Mouse (Mus musculus) stomach, embryonic 15.5 days (tissue): ENCODE results near the gene Tmem44. TPM values are rescaled to one million over a fixed set of nuclear protein-coding genes. Genes with fewer than 3 reads are reported as not detected.

ENCODE experiments used
- ATAC-seq: fragments of 200-750 bp; cut with Nextera tagmentation; 2 replicates; pipeline ENCODE4 v1.8.0; 2017; ENCODE audit warnings: low read depth, moderate number of reproducible peaks, moderate TSS enrichment; ENCODE audit not compliant: insufficient read depth, low FRiP score
- H3K27ac ChIP-seq: fragments of 300-500 bp; sonication (generic); 2 replicates; pipeline ENCODE4 v1.5.1; 2015; ENCODE audit warnings: mild to moderate bottlenecking, inconsistent platforms
- H3K27me3 ChIP-seq: fragments of 300-500 bp; sonication (generic); replicated peaks from 2 replicates; pipeline ENCODE4 v1.6.1; 2015; ENCODE audit warnings: inconsistent platforms
- H3K36me3 ChIP-seq: fragments of 300-500 bp; sonication (generic); 2 replicates; pipeline ENCODE4 v1.6.1; 2015; ENCODE audit warnings: inconsistent platforms
- H3K4me1 ChIP-seq: fragments of 300-500 bp; sonication (generic); 2 replicates; pipeline ENCODE4 v1.6.1; 2015; ENCODE audit warnings: inconsistent platforms
- H3K4me2 ChIP-seq: fragments of 300-500 bp; sonication (generic); 2 replicates; pipeline ENCODE4 v1.6.1; 2015; ENCODE audit warnings: mild to moderate bottlenecking, inconsistent platforms
- H3K4me3 ChIP-seq: fragments of 300-500 bp; sonication (generic); replicated peaks from 2 replicates; pipeline ENCODE4 v1.5.1; 2015; ENCODE audit warnings: inconsistent platforms
- H3K9ac ChIP-seq: fragments of 300-500 bp; sonication (generic); 2 replicates; pipeline ENCODE4 v1.6.1; 2015; ENCODE audit warnings: inconsistent platforms
- H3K9me3 ChIP-seq: fragments of 300-500 bp; sonication (generic); 2 replicates; pipeline ENCODE4 v1.6.1; 2016; ENCODE audit warnings: inconsistent platforms
- WGBS: fragments of 180-500 bp; shearing (Covaris S2); methylation state at CpG from one replicate; pipeline ENCODE4 v1.1.7; 2015; 5-methylcytosine and 5-hydroxymethylcytosine counted together
- polyA plus RNA-seq: library from polyadenylated mRNA; unstranded; fragments of >200 nt; fragmentation: Nextera tagmentation; extraction: Ambion mirVana; gene quantifications from 2 replicates; pipeline ENCODE4 v1.2.1, GENCODE M21; 2015

Gene Tmem44
- 11.7 and 13.6 TPM in 2 replicates for polyA plus RNA-seq

DNA sequence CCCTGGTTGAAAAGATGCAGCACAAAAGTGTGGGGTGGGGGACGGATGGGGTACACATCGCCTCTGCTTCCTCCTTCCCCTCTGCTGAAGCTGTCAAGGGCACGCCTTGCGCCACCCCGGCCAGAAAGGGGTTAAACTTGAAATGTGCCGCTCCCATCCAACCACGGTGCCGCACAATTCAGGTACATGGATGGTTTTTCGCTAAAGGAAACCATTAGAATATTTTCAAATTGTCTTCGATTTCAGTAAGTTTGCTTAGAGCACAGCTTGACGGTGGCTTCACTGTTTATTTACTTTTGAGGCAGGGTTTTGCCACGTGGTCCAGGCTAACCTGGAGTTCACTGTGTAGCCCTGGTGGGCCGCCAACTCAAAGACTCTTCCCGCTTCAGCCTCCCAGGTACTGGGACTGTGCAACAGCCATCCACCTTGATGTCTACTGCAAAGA, at the start of gene Tmem44:
Tmem44 (minus strand) TSS at position 95 of the 445 bp plus-strand sequence.
- no peaks in the 10 kb centered on the region for H3K9me3 ChIP-seq
- H3K36me3 ChIP-seq = no peaks in the 10 kb centered on the region
- peaks cover 8% of the 10 kb centered on the region; the same call in 1 of the 2 replicates for H3K4me1 ChIP-seq
- WGBS = 4% methylated on average over 14 of the region's 14 CpGs
- peak within 1 kb of the TSS; percentile 94 for H3K4me2 ChIP-seq
- peak within 1 kb of the TSS; percentile 69 for H3K4me3 ChIP-seq
- peak; percentile 33; the same call in 1 of the 2 replicates for ATAC-seq
- H3K9ac ChIP-seq = peak within 1 kb of the TSS; percentile 72
- no peaks in the 10 kb centered on the region for H3K27me3 ChIP-seq
- no peak within 1 kb of the TSS for H3K27ac ChIP-seq

DNA sequence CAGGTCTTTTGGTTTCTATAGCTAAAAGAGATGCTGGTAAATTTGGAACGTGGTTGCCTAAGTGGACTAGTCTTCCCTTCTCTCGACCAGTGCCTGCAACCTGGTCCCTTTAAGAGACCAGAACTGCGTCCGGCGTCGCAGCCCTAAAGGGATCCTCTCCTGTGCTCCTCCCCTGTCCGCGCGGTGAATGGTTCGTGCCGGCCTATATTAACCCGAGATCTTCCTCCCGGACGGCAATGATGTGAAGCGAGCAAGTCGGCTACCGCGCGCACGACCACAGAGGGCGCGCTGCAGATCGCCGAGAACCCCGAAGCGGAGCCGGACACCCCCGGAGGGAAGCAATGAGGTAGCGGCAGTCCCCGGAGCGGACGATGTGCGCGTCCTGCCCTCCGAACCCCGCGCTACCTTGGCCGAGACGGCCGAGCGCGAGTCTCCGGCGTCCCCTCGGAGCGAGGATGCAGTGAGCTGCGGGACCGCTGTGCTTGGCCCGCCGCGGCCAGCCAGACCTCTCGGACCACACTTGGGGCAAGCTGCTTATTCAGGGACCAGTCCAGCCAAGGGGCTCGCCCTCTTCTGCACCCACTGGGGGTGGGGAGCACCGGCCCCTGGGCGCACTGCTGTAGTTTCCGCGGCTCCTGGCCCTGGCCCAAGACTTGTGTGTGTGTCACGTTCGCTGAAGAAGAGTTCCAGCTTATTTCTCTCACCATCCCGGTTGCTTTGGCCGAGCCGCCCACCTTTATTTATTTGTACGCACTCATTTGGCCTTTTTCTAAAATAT, 49.0 kb upstream of the Tmem44 start, which contains the start of gene Fam43a:
Fam43a (plus strand) TSS at position 233 of the 778 bp plus-strand sequence.
- peak; percentile 77 for ATAC-seq

DNA sequence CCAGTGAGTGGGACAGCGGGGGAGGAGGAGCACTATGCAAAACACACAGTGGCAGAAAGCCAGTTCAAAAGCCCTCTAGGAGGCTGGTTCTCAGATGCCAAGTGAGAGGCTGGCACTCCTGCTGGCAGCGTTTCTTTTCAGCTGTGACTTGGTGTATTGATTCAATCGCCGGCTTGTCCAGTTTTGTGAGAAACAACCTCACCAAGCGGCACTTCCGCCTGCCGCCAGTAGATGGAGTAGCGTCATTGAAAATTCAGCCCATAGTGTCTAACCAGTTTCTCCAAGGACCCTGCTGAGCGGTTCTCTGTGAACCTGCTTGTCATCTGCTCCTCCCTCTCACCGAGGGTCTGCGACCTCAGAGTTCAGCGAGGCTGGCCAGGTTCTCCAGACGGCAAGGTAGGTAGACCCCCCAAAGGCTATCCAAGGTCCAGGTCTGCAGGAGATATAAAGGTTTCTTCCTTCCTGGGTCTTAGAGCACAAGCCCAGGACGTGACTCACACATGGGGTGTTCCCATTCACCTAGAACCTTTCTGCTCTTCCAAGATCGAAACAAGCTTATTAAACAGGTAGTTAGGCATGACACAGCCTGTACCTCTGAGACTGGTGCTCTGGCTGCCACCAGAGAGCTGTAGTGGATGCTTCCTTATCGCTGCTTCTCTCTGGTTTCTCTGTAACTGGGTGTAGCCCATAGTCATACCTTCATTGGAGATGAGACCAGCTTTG, 46.5 kb upstream of the Tmem44 start:
- no peak for ATAC-seq
- 9% methylated on average over 16 of the region's 16 CpGs for WGBS
- Histone ChIP-seq H3K27me3 (no peaks in the 10 kb centered on the region), H3K4me2 (peak overlapping the region; percentile 50), H3K36me3 (no peaks in the 10 kb centered on the region), H3K9me3 (no peaks in the 10 kb centered on the region), H3K9ac (no peak overlapping the region), H3K4me1 (peaks cover 26% of the 10 kb centered on the region), H3K4me3 (peak overlapping the region; percentile 5; the same call in 1 of the 2 replicates), H3K27ac (no peak overlapping the region)

More for the DNA sequence above, 49.0 kb upstream of the Tmem44 start, which contains the start of gene Fam43a:
- peak within 1 kb of the TSS; percentile 87 for H3K27ac ChIP-seq
- H3K36me3 ChIP-seq = no peaks in the 10 kb centered on the region
- no peaks in the 10 kb centered on the region for H3K27me3 ChIP-seq
- peak within 1 kb of the TSS; percentile 95 for H3K4me2 ChIP-seq
- peaks cover 46% of the 10 kb centered on the region for H3K4me1 ChIP-seq
- WGBS = under 1% methylated on average over 63 of the region's 63 CpGs
- H3K9ac ChIP-seq = peak within 1 kb of the TSS; percentile 47
- H3K9me3 ChIP-seq = no peaks in the 10 kb centered on the region
- H3K4me3 ChIP-seq = peak within 1 kb of the TSS; percentile 69

DNA sequence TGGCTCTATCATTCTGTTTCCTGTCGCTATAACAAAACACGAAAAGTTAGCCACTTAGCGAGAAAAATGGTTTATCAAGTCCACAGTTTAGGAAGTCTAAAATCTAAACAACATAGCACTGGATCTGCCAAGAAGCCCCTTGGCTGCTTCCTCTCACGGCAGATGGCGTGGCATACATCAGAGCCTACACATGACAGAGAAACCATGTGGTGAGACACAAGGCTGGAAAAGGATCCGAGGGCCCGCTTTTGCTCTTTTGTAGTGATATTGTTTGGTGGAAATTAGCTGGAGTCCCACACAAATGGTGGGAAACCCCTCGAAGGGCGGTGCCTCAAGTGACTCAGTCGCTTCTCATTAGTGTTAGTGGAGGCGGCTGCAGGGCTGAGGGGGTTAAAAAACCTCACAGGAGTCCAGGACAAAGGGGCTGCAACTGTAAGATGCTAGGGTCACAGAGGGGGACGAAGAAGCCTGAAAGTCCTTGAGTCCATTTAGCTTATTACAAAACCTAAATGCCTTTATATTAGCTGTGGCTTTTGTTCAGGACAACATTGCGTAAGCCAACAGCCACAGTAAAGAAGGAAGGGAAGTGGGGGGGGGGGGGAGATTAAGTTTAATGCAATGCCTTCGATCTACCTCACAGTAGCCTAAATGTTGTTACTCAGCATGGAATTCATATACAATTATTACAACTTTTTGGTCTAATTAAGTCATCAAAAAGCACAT, 45.4 kb upstream of the Tmem44 start:
- H3K4me3 ChIP-seq = no peak overlapping the region
- peaks cover 15% of the 10 kb centered on the region for H3K4me1 ChIP-seq
- H3K4me2 ChIP-seq = no peak overlapping the region
- H3K9ac ChIP-seq = no peak overlapping the region
- no peak overlapping the region for H3K27ac ChIP-seq
- no peaks in the 10 kb centered on the region for H3K36me3 ChIP-seq
- H3K9me3 ChIP-seq = no peaks in the 10 kb centered on the region
- WGBS = 57% methylated on average over 14 of the region's 14 CpGs
- H3K27me3 ChIP-seq = no peaks in the 10 kb centered on the region
- ATAC-seq = no peak

DNA sequence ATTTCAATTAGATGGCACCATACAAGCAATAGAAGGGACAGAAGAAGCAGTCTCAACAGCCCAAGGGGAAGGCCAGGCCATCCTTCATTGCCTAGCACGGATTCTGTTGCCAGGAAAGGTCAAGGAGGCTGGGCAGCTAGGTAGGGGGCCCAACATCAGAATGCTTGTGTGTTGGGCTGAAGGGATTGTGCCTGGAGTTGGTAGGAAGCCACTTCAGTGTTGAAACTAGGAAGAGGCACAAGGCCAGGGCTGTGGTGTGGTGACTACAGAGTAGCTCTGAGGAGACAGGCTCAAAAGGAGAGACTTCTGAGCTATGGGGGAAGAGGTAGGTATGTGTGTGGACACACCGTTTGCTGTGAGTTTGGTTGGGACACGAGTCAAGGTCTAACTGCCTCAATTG, 44.7 kb upstream of the Tmem44 start:
- Histone ChIP-seq H3K4me2 (no peak overlapping the region), H3K27ac (no peak overlapping the region), H3K27me3 (no peaks in the 10 kb centered on the region), H3K4me1 (peaks cover 10% of the 10 kb centered on the region), H3K9ac (no peak overlapping the region), H3K9me3 (no peaks in the 10 kb centered on the region), H3K36me3 (no peaks in the 10 kb centered on the region), H3K4me3 (no peak overlapping the region)
- ATAC-seq = no peak
- 41% methylated on average over 3 of the region's 3 CpGs for WGBS

- Histone ChIP-seq H3K27ac (no peak overlapping the region), H3K27me3 (no peaks in the 10 kb centered on the region), H3K36me3 (no peaks in the 10 kb centered on the region), H3K4me2 (no peak overlapping the region), H3K4me3 (no peak overlapping the region), H3K9ac (no peak overlapping the region), H3K4me1 (peaks cover 10% of the 10 kb centered on the region; the same call in 1 of the 2 replicates), H3K9me3 (no peaks in the 10 kb centered on the region)
- ATAC-seq = no peak
- WGBS = 47% methylated on average over 3 of the region's 3 CpGs
Observed at GRCm38 (mm10) chr16:30591990-30592389, 41.3 kb upstream of the Tmem44 start.

DNA sequence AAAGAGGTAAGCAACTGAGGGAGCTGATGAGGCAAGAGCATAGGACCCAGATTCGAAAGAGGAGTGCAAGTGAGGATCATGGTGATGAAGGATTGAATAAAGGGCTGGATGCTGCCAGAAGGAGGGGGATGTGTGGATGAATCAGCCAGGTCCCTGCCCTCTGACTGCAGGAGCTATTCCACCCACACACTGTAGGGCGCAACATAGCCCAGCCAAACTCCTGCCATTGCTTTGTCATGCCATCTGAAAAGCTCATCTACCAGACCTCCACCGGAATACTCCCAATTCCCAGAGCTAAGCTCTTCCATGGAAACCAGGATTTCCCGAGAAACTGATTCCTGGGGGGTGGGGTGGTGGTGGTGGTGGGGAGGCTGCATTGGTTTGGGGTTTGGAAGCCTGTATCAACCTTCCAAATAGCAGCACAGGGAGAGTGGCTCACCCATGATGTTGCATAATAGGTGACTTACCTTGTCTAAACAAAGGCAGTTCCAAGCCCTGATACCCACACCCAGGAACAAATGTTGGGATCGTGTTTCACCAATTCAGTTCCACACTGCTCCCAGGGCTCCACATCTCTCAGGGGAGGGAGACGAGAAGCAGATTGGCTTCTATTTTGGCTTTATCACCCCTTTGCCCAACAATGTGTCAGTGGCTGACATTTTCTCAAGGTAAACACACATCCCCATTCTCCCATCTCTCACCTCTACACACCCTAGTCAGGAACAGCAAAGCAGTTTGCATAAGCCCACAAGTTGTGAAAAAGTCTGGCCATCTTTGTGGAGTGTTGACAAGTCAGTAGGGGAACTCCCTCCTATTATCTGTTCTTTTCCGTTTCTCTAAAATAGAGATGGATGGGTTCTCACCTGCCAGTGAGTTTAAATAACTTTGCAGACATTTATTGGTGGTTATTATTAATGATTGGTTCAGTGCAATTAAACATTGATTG, 39.9 kb upstream of the Tmem44 start:
- Histone ChIP-seq H3K4me1 (peaks cover 6% of the 10 kb centered on the region; the same call in 1 of the 2 replicates), H3K27ac (no peak overlapping the region), H3K36me3 (no peaks in the 10 kb centered on the region; the same call in 1 of the 2 replicates), H3K4me2 (no peak overlapping the region), H3K9me3 (no peaks in the 10 kb centered on the region), H3K9ac (no peak overlapping the region), H3K27me3 (no peaks in the 10 kb centered on the region), H3K4me3 (no peak overlapping the region)
- no peak for ATAC-seq
- WGBS = 27% methylated on average over 7 of the region's 7 CpGs

DNA sequence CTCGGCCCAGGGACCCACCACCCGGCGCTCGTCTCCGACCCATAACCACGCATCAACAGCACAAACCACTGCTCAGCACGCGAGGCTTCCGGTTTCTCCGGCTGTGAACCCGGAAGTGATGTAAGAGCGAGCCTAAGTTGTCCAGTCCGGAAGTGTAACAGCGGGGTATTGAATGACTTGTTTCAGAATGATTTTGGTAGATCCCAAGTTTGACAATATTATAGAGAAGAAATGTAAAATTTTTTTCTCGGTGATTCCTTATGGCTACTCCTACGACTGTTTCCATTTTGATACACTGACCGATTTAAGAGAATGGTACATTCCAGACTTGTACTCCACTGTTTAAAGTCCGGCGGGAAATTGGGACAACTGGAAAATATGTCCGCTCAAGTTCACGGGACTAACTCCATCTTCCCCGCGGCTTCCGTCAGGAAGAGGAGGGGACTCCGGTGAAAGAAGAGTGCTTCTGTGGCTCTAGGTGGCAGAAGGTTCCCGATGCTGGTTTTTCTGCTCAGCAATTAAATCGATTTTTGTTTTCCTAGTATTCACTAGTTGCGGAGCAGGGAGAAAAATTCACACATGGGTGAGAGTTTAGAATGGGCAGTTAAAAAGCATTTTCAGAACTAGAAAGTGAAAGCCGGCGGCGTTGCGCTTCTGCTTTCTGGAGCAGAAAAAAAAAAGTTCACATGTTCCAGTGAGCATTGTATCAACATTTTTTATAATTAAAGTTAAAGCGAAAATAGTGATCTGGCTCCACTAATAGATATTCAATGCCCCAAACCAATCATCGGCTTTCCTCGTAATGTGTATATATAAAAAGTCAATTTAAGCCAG, 37.1 kb upstream of the Tmem44 start, which contains the start of gene Lsg1:
Lsg1 (minus strand) TSS at position 99 of the 834 bp plus-strand sequence.
- peak; percentile 87 for ATAC-seq
- peaks cover 23% of the 10 kb centered on the region for H3K36me3 ChIP-seq
- H3K27me3 ChIP-seq = no peaks in the 10 kb centered on the region
- no peaks in the 10 kb centered on the region for H3K9me3 ChIP-seq
- peaks cover 6% of the 10 kb centered on the region; the same call in 1 of the 2 replicates for H3K4me1 ChIP-seq
- 3% methylated on average over 35 of the region's 35 CpGs for WGBS
- peak within 1 kb of the TSS; percentile 44 for H3K9ac ChIP-seq
- peak within 1 kb of the TSS; percentile 74 for H3K4me3 ChIP-seq
- H3K27ac ChIP-seq = peak within 1 kb of the TSS; percentile 78
- peak within 1 kb of the TSS; percentile 82 for H3K4me2 ChIP-seq

DNA sequence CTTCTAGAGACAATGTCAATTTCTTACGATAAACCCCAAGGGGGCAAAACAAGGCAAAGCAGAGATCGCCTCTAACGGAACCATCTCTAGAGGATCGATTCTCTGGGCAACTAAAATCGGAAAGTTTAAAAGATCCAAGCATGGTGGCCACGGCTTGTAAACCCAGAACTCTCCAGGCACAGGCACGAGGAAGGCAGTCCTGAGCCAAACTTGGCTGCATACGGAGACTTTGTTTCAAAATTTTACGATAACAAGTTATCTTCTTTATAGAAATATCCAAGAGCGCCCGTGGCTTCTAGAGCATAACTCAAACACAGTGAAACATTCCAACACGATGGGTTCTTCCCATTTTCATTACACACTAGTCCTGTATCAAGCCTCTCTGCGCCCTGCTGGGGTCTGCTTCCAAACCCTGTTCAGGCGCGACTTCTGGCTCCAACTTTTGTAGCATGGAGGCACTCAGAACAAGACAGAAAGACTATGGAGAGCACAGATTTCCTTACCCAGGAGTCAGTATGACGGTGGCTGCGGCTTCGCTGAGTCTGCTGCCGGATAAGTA, 36.4 kb upstream of the Tmem44 start:
- H3K9me3 ChIP-seq = no peaks in the 10 kb centered on the region
- H3K4me3 ChIP-seq = peak overlapping the region; percentile 74
- peak overlapping the region; percentile 82 for H3K4me2 ChIP-seq
- H3K9ac ChIP-seq = peak overlapping the region; percentile 44
- WGBS = 3% methylated on average over 19 of the region's 19 CpGs
- peaks cover 29% of the 10 kb centered on the region for H3K36me3 ChIP-seq
- H3K27me3 ChIP-seq = no peaks in the 10 kb centered on the region
- no peak for ATAC-seq
- H3K27ac ChIP-seq = peak overlapping the region; percentile 78
- H3K4me1 ChIP-seq = peaks cover 6% of the 10 kb centered on the region; the same call in 1 of the 2 replicates

DNA sequence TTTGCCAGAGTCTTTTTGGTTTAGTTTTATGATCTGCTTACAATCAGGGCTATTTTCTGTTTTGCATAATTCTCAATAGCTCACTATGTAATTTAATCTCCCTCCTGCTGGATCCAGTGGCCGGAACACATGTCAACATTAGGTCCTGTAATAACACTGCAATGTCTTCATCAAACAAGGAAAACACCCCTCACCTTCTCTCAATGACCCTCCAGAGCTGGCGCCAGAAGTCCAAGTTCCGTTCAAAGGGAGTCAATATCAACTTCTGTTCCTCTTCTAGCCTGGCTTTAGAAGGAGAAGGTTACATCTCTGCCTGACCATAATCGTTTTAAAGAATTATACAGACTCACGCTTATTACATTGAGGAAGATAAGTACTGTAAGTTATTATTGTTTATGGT, 30.1 kb upstream of the Tmem44 start:
- WGBS = 92% methylated on average over 5 of the region's 5 CpGs
- ATAC-seq = no peak
- Histone ChIP-seq H3K9me3 (no peaks in the 10 kb centered on the region), H3K4me3 (no peak overlapping the region), H3K36me3 (peaks cover 76% of the 10 kb centered on the region), H3K4me1 (no peaks in the 10 kb centered on the region), H3K27me3 (no peaks in the 10 kb centered on the region), H3K4me2 (no peak overlapping the region), H3K27ac (no peak overlapping the region), H3K9ac (no peak overlapping the region)
